Mouse (Mus musculus): Measurements from ENCODE around the gene Slamf6. TPM values are rescaled to one million over a fixed set of nuclear protein-coding genes. Genes with fewer than 3 reads are reported as not detected.
"Not testable (repeated sequence)": the region's sequence is repeated elsewhere in the genome, so short reads cannot be mapped to it uniquely, and the experiment has no call there.

Gene Slamf6
- polyA plus RNA-seq, 1 experiment from 2014 or later = 0.19 TPM

DNA sequence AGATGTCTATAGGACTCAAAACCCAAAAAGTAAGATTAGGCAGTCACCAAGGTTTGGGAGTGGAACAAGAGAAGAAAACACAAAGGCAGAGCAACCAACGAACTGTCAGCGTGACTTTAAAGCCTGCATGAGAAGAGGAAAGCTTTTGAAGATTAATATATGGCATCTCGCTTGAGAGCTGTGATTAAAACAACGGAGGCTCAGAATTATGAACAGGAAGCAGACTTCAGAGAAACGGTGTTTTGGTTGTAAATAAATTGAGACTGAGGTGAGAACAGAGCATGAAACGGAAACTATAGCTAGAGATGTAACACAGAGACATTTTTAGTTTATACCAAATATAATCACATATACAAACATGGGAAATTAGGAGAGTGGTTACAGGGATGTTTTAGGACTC lies 46.3 kb downstream of the Slamf6 start:
- H3K27ac ChIP-seq (replicated peaks) = no peak overlapping the region
- H3K27me3 ChIP-seq = no peaks in the 10 kb centered on the region
- no peak overlapping the region for H3K9ac ChIP-seq
- 85% methylated on average over 6 of the region's 6 CpGs for WGBS
- no peaks in the 10 kb centered on the region for H3K9me3 ChIP-seq
- no peak overlapping the region for H3K4me2 ChIP-seq
- H3K4me1 ChIP-seq (replicated peaks) = no peaks in the 10 kb centered on the region
- no peak for ATAC-seq (ENCODE audit: low FRiP score, low read depth)
- H3K4me3 ChIP-seq = no peak overlapping the region
- H3K36me3 ChIP-seq = no peaks in the 10 kb centered on the region

DNA sequence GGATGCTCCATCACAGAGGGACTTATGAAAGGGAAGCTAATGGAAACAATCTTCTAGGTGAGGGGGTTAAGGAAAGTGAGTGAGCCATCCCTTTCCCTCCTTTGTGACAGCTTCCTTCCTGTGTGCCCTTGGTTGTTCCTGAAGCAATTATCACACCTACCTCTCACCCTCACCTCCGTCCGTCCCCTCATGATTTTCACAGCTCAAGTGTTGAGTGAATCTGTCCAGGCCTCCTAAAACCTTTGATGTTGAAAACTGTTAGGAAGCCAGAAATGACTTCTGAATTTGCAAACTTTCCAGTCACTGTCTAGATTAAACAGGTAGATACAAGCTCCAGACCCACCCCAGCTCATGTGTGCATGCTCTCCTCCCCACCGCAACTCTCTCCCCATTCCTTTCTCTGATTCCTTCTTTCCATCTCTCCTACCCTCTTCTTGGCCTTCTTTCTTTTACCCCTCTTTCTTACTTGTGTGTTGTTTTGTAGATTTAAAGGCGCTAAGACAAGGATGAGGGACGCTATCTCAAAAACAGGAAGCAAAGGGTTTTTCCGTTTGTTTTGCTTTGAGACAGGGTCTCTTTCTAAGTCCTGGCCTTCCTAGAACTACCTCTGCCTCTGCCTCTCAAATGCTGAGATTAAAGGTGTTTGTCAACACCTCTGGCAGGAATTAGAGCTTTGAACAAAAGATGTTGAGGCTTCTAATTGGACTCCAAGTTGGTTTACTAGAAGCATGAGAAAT lies 48.9 kb downstream of the Slamf6 start:
- H3K4me1 ChIP-seq (replicated peaks) = no peaks in the 10 kb centered on the region
- no peaks in the 10 kb centered on the region for H3K9me3 ChIP-seq
- H3K27me3 ChIP-seq = no peaks in the 10 kb centered on the region
- no peak overlapping the region for H3K27ac ChIP-seq (replicated peaks)
- no peak overlapping the region for H3K4me2 ChIP-seq
- H3K36me3 ChIP-seq = no peaks in the 10 kb centered on the region
- no peak overlapping the region for H3K4me3 ChIP-seq
- 93% methylated on average over 6 of the region's 6 CpGs for WGBS
- no peak for ATAC-seq (ENCODE audit: low FRiP score, low read depth)
- no peak overlapping the region for H3K9ac ChIP-seq

DNA sequence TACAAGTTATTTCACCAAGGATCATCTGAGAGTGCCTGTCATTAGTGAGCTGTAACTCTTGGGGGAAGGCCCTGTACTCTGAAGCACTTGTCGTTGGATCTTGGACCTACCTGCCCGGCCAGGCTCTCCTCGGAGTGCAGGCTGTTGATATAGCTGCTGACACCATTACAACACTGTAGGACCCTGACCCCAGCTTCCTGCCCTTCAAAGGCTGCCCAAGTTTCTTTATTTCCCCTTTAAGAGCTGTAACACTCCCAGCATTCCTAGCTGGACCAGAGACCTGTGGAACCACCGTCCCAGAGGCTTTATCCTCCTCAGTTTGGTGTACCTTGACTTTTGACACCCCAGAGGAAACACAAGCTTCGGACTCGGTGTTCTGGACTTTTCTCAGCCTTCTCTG lies 51.9 kb downstream of the Slamf6 start:
- no peaks in the 10 kb centered on the region for H3K27me3 ChIP-seq
- no peaks in the 10 kb centered on the region for H3K36me3 ChIP-seq
- 90% methylated on average over 6 of the region's 6 CpGs for WGBS
- no peak overlapping the region for H3K4me2 ChIP-seq
- no peak overlapping the region for H3K9ac ChIP-seq
- H3K4me3 ChIP-seq = no peak overlapping the region
- no peaks in the 10 kb centered on the region for H3K4me1 ChIP-seq (replicated peaks)
- ATAC-seq (ENCODE audit: low FRiP score, low read depth) = no peak
- H3K27ac ChIP-seq (replicated peaks) = no peak overlapping the region
- H3K9me3 ChIP-seq = no peaks in the 10 kb centered on the region

DNA sequence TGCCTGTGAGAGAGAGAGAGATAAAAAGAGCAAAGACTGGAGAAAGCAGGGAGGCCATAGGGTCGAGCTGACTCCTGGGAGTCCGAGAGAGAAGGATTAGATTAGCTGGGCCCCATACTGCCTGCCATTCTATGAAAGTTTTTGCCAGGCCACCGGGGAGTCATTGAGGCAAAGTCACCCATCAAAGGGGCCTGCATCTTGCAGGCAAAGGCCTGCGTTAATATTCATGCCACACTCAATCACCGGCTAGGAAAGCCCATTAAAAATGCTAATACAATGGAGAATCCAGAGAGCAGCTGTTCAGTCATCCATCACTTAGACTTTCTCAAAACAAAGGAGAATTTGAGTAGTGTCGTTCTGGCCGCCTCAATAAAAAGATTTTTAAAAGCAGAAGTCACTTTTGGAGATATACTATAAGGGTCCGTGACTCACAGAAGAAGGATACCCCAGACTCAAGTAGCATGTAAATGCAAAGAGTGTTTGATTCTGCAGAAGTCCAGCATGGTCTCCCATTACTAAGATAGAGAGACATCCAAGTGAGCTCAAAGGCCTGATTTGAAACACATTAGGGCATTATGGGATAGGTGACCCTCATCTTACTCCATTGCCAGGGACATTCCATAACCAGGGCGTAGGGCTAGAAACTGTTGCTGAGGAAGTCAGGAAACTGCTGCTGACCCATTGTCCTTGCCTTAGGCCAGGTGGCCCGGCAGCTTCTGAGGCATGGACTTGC lies 53.7 kb downstream of the Slamf6 start:
- Histone ChIP-seq H3K4me2 (no peak overlapping the region), H3K36me3 (no peaks in the 10 kb centered on the region), H3K4me1 (replicated peaks) (no peaks in the 10 kb centered on the region), H3K27me3 (no peaks in the 10 kb centered on the region), H3K9ac (no peak overlapping the region), H3K9me3 (no peaks in the 10 kb centered on the region), H3K27ac (replicated peaks) (no peak overlapping the region), H3K4me3 (no peak overlapping the region)
- ATAC-seq (ENCODE audit: low FRiP score, low read depth) = peak; percentile 63; the same call in 1 of the 2 replicates
- WGBS = 21% methylated on average over 10 of the region's 10 CpGs

DNA sequence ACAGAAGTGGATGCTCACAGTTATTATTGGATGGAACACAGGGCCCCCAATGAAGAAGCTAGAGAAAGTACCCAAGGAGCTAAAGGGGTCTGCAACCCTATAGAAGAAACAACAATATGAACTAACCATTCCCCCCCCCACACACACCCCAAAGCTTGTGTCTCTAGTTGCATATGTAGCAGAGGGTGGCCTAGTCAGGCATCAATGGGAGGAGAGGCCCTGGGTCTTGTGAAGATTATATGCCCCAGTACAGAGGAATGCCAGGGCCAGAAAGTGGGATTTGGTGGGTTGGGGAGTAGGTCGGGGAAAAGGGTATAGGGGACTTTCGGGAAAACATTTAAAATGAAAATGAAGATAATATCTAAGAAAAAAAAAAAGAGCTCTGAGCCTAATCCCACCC lies 57.0 kb downstream of the Slamf6 start:
- not testable (repeated sequence) for ATAC-seq (ENCODE audit: low FRiP score, low read depth); H3K9ac ChIP-seq; H3K4me2 ChIP-seq; H3K4me3 ChIP-seq; H3K9me3 ChIP-seq; H3K36me3 ChIP-seq; H3K27ac ChIP-seq (replicated peaks); H3K4me1 ChIP-seq (replicated peaks); H3K27me3 ChIP-seq
- WGBS = 96% methylated on average over 2 of the region's 2 CpGs

DNA sequence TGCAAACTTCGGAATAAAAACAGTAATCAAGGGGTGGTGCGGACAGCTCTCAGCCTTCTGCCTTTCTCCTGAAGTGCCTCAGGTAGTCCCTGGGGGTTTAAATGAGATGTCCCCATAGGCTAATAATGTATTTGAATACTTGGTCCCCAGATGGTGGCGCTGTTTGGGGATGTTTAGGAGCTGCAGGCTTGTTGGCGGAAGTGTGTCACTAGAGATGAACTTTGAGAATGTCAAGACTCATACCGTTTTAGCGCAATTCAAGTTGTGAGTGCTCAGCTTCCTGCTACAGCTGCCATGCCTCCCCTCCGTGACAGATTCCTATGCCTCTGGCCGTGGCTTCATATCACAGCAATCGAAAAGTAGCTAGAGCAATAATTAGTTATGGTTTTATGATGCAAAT lies 58.1 kb downstream of the Slamf6 start:
- Histone ChIP-seq H3K4me3 (no peak overlapping the region), H3K4me1 (replicated peaks) (no peaks in the 10 kb centered on the region), H3K9me3 (no peaks in the 10 kb centered on the region), H3K27me3 (no peaks in the 10 kb centered on the region), H3K36me3 (no peaks in the 10 kb centered on the region), H3K4me2 (no peak overlapping the region), H3K9ac (no peak overlapping the region), H3K27ac (replicated peaks) (no peak overlapping the region)
- ATAC-seq (ENCODE audit: low FRiP score, low read depth) = no peak
- 90% methylated on average over 9 of the region's 9 CpGs for WGBS

DNA sequence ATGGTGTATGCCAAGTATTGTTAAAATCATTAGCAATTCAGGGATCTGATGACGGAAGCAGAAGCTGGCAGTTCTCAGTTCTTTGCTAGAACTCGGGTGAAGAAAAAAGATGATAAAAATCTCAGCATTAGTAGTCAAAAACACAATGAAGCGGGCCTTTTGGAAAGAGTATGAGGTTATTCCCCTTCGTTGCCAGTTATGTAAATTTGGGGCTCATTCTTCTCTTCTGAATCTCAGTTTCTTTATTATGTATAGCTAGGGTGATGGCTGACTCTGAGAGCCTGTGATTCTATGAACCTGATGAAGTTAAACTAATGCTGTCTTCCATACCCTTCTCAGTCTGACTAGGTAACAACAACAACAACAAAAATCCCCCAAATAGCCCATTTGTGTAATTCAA lies 58.5 kb downstream of the Slamf6 start:
- no peak for ATAC-seq (ENCODE audit: low FRiP score, low read depth)
- H3K4me3 ChIP-seq = no peak overlapping the region
- H3K4me1 ChIP-seq (replicated peaks) = no peaks in the 10 kb centered on the region
- 84% methylated on average over 4 of the region's 4 CpGs for WGBS
- H3K27ac ChIP-seq (replicated peaks) = no peak overlapping the region
- no peak overlapping the region for H3K9ac ChIP-seq
- no peaks in the 10 kb centered on the region for H3K36me3 ChIP-seq
- H3K27me3 ChIP-seq = no peaks in the 10 kb centered on the region
- no peak overlapping the region for H3K4me2 ChIP-seq
- no peaks in the 10 kb centered on the region for H3K9me3 ChIP-seq

DNA sequence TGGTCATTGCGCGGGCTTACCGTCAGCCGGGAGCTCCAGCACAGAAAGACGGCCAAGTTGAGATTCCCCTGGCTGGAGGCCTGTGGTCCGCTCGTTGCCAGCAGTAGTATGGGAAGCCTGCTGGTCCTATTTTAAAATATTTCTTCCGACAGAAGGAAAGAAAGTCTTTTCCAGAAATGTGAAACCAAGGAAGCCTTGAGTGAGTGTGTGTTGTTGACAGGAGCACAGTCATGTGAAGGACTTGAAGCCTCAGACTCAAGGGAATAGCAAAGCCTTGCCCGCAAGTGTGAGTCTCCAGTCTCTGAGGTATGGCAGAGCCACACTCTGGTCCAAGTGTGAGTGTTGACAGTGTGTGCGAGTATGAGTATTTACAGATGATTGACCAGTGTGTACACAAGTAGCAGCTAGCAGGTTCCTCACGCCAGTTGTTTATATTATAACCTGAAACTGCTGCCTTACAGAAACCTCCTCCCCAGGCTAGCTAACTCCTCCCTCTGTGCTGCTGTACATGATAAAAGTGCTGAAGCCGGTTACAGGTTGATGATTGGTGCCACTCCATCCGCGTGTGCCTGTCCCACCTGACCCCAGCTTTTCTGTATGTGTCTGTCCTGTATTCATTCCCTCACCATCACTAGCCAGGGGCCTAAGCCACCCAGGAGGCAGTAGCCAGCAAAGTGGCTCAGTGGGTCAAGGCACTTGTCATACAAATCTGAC lies 59.7 kb downstream of the Slamf6 start:
- H3K4me3 ChIP-seq = no peak overlapping the region
- H3K27me3 ChIP-seq = no peaks in the 10 kb centered on the region
- H3K4me1 ChIP-seq (replicated peaks) = no peaks in the 10 kb centered on the region
- H3K9ac ChIP-seq = no peak overlapping the region
- H3K36me3 ChIP-seq = no peaks in the 10 kb centered on the region
- ATAC-seq (ENCODE audit: low FRiP score, low read depth) = no peak
- H3K27ac ChIP-seq (replicated peaks) = no peak overlapping the region
- H3K4me2 ChIP-seq = no peak overlapping the region
- 92% methylated on average over 14 of the region's 14 CpGs for WGBS
- H3K9me3 ChIP-seq = no peaks in the 10 kb centered on the region

DNA sequence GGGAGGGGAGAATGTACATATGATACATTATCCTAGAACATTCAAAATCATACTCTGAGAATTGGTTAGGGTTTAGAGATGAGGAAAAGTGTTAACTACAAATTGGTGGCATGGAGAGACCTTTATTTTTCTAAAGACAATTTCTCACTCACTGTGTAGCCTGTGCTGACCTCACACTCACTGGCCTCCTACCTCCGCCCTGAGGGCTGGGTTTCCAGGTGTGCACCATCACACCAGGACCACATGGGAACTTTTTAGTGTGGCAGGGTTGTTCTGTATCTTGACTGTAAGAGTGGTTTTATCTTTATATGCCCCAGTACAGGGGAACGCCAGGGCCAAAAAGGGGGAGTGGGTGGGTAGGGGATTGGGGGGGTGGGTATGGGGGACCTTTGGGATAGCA lies 60.6 kb downstream of the Slamf6 start:
- no peaks in the 10 kb centered on the region for H3K36me3 ChIP-seq
- ATAC-seq (ENCODE audit: low FRiP score, low read depth) = no peak
- H3K4me3 ChIP-seq = no peak overlapping the region
- H3K4me2 ChIP-seq = no peak overlapping the region
- H3K9ac ChIP-seq = no peak overlapping the region
- no peaks in the 10 kb centered on the region for H3K27me3 ChIP-seq
- no peak overlapping the region for H3K27ac ChIP-seq (replicated peaks)
- no peaks in the 10 kb centered on the region for H3K4me1 ChIP-seq (replicated peaks)
- 88% methylated on average over 2 of the region's 2 CpGs for WGBS
- H3K9me3 ChIP-seq = no peaks in the 10 kb centered on the region

DNA sequence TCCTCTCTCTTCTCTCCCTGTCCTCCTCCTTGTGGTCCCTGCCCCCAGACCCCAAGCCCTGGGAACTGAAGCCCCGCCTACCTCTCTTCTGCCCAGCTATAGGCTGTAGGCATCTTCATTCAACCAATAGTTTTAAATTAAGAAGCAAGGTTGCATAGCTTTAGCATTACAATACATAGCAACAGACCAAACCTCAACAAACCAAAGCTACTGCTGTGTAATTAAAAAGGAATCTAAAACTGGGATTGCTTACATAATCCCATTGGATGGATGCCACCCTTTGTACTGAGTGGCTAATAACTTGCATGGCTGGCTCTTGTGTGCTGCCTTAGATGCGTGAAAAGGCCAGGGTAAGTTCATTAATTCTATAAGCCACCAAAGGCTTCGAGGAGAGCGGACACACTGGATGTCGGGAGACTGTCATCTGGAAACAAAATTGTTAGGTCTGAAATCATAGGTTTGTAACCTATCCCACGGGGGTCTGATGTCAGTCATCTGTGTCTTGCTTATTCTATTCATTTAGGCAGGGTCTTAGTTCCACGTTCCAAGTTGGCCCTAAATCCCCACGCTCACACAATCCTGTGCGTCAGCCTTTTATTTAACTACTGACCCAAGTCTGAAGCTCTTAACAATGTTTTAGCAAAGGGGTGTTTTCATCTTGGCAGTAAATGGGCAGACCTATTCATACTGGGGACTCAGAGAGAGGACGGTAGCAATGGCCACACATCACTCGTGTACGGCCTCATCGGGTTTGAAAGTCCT lies 62.8 kb downstream of the Slamf6 start:
- H3K4me1 ChIP-seq (replicated peaks) = no peaks in the 10 kb centered on the region
- no peak overlapping the region for H3K4me3 ChIP-seq
- ATAC-seq (ENCODE audit: low FRiP score, low read depth) = peak; percentile 65
- H3K36me3 ChIP-seq = no peaks in the 10 kb centered on the region
- no peak overlapping the region for H3K4me2 ChIP-seq
- no peak overlapping the region for H3K9ac ChIP-seq
- whole genome bisulfite sequencing = 63% methylated on average over 13 of the region's 13 CpGs
- no peak overlapping the region for H3K27ac ChIP-seq (replicated peaks)
- no peaks in the 10 kb centered on the region for H3K27me3 ChIP-seq
- H3K9me3 ChIP-seq = no peaks in the 10 kb centered on the region

DNA sequence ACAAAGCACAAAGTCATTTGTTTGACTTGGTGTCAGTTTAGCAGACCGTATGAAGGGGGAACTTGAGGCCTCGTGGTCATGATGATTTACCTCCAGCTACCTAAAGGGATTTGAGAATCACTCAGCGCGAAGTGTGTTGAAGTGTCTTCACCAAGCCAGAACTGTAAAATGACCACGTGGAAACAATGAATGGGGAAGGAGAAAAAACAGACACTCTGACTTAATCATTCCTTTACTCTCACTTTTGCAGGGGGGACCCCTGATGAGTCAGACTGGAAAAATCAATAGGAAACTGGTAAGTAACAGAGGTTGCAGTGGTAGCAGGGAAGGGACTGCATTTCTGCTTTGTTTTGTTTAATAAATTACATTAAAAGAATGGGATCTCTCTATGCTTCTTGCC lies 64.9 kb downstream of the Slamf6 start:
- no peak overlapping the region for H3K4me2 ChIP-seq
- ATAC-seq (ENCODE audit: low FRiP score, low read depth) = no peak
- H3K9me3 ChIP-seq = 0 out of 2 replicates have a peak, but pooled peaks cover 4% of the 10 kb centered on the region
- no peaks in the 10 kb centered on the region for H3K4me1 ChIP-seq (replicated peaks)
- WGBS = 65% methylated on average over 5 of the region's 5 CpGs
- H3K9ac ChIP-seq = no peak overlapping the region
- no peak overlapping the region for H3K4me3 ChIP-seq
- no peaks in the 10 kb centered on the region for H3K36me3 ChIP-seq
- H3K27ac ChIP-seq (replicated peaks) = no peak overlapping the region
- no peaks in the 10 kb centered on the region for H3K27me3 ChIP-seq

DNA sequence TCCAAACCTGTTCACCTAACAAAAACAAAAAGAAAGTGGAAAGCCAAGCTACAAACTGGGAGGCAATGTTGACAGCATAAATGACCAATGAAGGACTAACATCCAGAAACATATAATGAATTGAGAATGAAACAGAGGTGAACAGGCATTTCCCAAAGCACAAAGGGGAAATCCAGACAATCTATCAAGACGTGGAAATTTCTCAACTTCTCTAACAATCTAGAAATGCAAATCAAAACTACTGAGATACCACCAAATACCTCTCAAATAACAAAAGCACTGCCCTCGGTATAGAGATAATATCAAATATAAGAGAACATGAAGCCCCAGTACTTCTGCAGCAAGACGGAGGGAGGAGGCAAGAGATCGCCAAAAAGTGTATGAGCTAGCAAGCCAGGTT lies 65.4 kb downstream of the Slamf6 start:
- no peaks in the 10 kb centered on the region for H3K36me3 ChIP-seq
- no peak overlapping the region for H3K27ac ChIP-seq (replicated peaks)
- ATAC-seq (ENCODE audit: low FRiP score, low read depth) = no peak
- H3K4me2 ChIP-seq = no peak overlapping the region
- no peak overlapping the region for H3K9ac ChIP-seq
- H3K27me3 ChIP-seq = no peaks in the 10 kb centered on the region
- 0 out of 2 replicates have a peak, but pooled peaks cover 4% of the 10 kb centered on the region for H3K9me3 ChIP-seq
- no peaks in the 10 kb centered on the region for H3K4me1 ChIP-seq (replicated peaks)
- no peak overlapping the region for H3K4me3 ChIP-seq
- 84% methylated on average over 4 of the region's 4 CpGs for WGBS
